Mouse (Mus musculus) hindbrain, postnatal 0 days (tissue): ENCODE data around the gene Klhdc2. TPM values are rescaled to one million over a fixed set of nuclear protein-coding genes. Genes with fewer than 3 reads are reported as not detected.

Experiments used
- ATAC-seq: fragments of 200-750 bp; cut with Nextera tagmentation; 2 replicates; pipeline ENCODE4 v1.8.0; 2017; ENCODE audit warnings: mild to moderate bottlenecking, moderate TSS enrichment, moderate library complexity
- DNase-seq: peaks from one replicate; pipeline ENCODE4 v3.0.0-alpha.2; 2015; ENCODE audit warnings: low spot score
- H3K27ac ChIP-seq: fragments of 300-500 bp; sonication (generic); 2 replicates; pipeline ENCODE4 v1.5.1; 2014; ENCODE audit warnings: mild to moderate bottlenecking
- H3K27me3 ChIP-seq: fragments of 300-500 bp; sonication (generic); 2 replicates; pipeline ENCODE4 v1.6.1; 2014; ENCODE audit warnings: low read length, mixed read lengths; ENCODE audit not compliant: insufficient read depth
- H3K36me3 ChIP-seq: fragments of 300-500 bp; sonication (generic); 2 replicates; pipeline ENCODE4 v1.6.1; 2014; ENCODE audit warnings: low read length, mixed read lengths; ENCODE audit not compliant: insufficient read depth
- H3K4me1 ChIP-seq: fragments of 300-500 bp; sonication (generic); 2 replicates; pipeline ENCODE4 v1.6.1; 2014; ENCODE audit warnings: antibody characterized with exemption, low read length, mixed read lengths; ENCODE audit not compliant: insufficient read depth
- H3K4me2 ChIP-seq: fragments of 300-500 bp; sonication (generic); 2 replicates; pipeline ENCODE4 v1.6.1; 2014; ENCODE audit warnings: low read depth, mild to moderate bottlenecking, low read length, moderate library complexity, mixed read lengths
- H3K4me3 ChIP-seq: fragments of 300-500 bp; sonication (generic); 2 replicates; pipeline ENCODE4 v1.5.1; 2014; ENCODE audit warnings: low read length
- H3K9ac ChIP-seq: fragments of 300-500 bp; sonication (generic); replicated peaks from 2 replicates; pipeline ENCODE4 v1.6.1; 2014; ENCODE audit warnings: mild to moderate bottlenecking, low read length, moderate library complexity, mixed read lengths
- H3K9me3 ChIP-seq: fragments of 300-500 bp; sonication (generic); 2 replicates; pipeline ENCODE4 v1.6.1; 2016; ENCODE audit warnings: low read length, mixed read lengths
- CTCF ChIP-seq: IDR thresholded peaks from 2 replicates; pipeline ENCODE4 v1.5.1; 2016; ENCODE audit warnings: antibody characterized with exemption, control low read depth, low read depth
- WGBS: fragments of 180-500 bp; shearing (Covaris S2); extraction: QIAGEN DNeasy Blood & Tissue Kit; methylation state at CpG from one replicate; pipeline ENCODE4 v1.1.7; 2014; 5-methylcytosine and 5-hydroxymethylcytosine counted together
- polyA plus RNA-seq: library from polyadenylated mRNA; unstranded; fragments of >200 nt; fragmentation: Nextera tagmentation; extraction: Ambion mirVana; gene quantifications from 2 replicates; pipeline ENCODE4 v1.2.1, GENCODE M21; 2015
- total RNA-seq: library from RNA; depleted of rRNA; stranded (reverse); fragments of >200 nt; gene quantifications from 2 replicates; pipeline ENCODE4 v1.2.3, GENCODE M21; 2014

The Klhdc2 gene
- total and polyA plus RNA-seq, 2 experiments from 2014 or later = 251 to 252 TPM

DNA sequence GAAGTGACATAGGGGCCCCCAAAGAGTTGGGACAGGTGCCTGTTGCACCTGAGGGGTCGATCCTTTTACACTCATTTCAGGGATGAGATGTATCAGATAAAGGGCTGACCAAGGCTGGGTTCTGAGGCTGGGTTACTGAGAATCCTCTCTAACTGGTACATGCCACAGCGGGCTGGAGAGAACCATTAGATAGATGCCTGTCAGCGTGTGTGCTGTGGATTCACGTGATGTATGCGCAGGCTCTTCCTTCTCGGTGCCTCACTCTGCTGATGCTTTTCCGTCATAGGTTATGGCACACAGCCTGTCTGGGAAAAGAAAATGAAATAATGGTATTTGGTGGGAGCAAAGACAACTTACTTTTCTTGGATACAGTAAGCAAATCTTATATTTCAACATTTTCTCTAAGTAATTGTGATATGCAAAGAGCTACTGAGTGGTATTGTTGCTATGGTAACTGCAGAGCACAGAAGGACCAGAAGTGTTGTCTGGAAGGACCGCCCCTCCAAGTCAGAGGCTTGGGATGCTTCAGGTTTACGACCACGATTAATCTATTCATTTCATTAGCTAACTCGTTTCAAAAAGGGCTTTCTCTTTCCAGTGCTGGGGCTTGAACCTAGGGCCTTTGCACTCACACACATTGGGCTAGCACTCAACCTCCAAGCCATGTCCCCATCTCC is 28.4 kb upstream of the Klhdc2 start:
- no peaks in the 10 kb centered on the region for H3K36me3 ChIP-seq
- no peaks in the 10 kb centered on the region for H3K27me3 ChIP-seq
- H3K4me2 ChIP-seq = no peak overlapping the region
- no peak overlapping the region for H3K9ac ChIP-seq
- 66% methylated on average over 11 of the region's 11 CpGs for WGBS
- H3K27ac ChIP-seq = no peak overlapping the region
- no peaks in the 10 kb centered on the region for H3K9me3 ChIP-seq
- TF ChIP-seq CTCF = no peak
- no peaks in the 10 kb centered on the region for H3K4me1 ChIP-seq
- DNase-seq (no peak), ATAC-seq (no peak)
- no peak overlapping the region for H3K4me3 ChIP-seq

DNA sequence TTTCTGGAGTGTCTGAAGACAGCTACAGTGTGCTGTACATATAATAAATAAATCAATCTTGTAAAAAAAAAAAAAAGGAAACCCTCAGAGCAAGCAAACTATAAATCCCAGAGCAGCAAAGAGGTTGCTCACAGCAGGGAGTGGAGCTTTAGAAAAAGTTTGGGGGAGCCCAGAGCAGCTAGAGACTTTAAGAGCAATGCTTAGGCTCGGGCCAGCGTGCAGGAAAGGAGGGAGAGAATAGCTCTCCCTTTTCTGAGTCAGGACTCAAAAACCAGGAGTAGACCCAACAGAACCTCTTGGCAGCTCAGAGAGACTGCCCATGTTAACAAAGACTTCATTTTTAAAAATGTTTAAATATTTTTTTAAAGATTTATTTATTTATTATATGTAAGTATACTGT is 27.5 kb upstream of the Klhdc2 start:
- Histone ChIP-seq H3K9me3 (no peaks in the 10 kb centered on the region), H3K9ac (no peak overlapping the region), H3K36me3 (no peaks in the 10 kb centered on the region), H3K4me3 (no peak overlapping the region), H3K4me2 (no peak overlapping the region), H3K27me3 (no peaks in the 10 kb centered on the region), H3K27ac (no peak overlapping the region), H3K4me1 (no peaks in the 10 kb centered on the region)
- TF ChIP-seq CTCF = no peak
- DNase-seq (no peak), ATAC-seq (no peak)
- WGBS = 73% methylated on average over 2 of the region's 2 CpGs

DNA sequence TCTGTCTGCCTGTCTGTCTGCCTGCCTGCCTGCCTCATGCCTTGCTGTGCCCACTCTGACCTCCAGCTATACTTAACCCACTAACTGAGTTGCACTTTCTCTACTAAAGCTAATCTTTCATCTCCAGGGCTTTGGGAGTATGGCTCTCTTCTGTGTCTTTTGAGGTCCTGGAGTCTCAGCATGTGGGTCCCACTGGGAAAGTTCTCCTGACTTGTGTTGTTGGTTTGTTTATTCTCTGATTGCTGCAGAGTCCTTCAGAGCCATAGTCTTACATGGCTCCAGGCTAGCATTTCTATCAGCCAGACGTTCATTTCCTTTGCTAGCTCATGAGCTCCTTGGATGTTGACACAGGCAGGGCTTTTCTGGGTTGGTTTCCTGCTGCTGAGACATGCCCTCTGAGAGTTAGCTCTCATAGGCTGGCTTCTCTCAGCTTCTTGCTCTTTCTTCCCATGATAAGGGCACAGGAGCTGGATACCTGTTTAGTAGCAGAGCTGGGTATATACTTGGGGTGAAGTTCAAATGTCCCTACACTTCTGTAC is 16.5 kb upstream of the Klhdc2 start:
- H3K27ac ChIP-seq = no peak overlapping the region
- ATAC-seq = no peak
- DNase-seq = no peak
- H3K9me3 ChIP-seq = no peaks in the 10 kb centered on the region
- H3K4me1 ChIP-seq = no peaks in the 10 kb centered on the region
- H3K27me3 ChIP-seq = no peaks in the 10 kb centered on the region
- WGBS = 58% methylated on average over 1 of the region's 1 CpGs
- H3K9ac ChIP-seq = no peak overlapping the region
- TF ChIP-seq CTCF = no peak
- H3K4me3 ChIP-seq = no peak overlapping the region
- no peaks in the 10 kb centered on the region for H3K36me3 ChIP-seq
- H3K4me2 ChIP-seq = no peak overlapping the region

DNA sequence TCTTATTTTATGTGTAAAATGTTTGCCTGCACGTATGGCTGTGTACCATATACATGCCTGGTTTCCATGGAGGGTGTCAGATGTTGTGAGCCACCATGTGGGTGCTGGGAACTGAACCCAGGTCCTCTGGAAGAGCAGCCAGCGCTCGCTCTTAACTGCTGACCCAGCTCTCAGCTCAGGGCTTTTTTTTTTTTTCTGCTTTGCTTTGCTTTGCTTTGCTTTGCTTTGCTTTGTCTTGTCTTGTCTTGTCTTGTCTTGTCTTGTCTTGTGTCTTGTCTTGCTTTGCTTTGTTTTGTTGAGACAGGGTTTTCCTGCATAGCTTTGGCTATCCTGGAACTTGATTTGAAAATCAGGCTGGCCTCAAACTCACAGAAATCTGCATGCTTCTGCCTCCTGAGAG is 15.6 kb upstream of the Klhdc2 start:
- 89% methylated on average over 3 of the region's 3 CpGs for WGBS
- ATAC-seq (no peak), DNase-seq (no peak)
- no peak overlapping the region for H3K9ac ChIP-seq
- H3K27ac ChIP-seq = no peak overlapping the region
- no peaks in the 10 kb centered on the region for H3K27me3 ChIP-seq
- H3K36me3 ChIP-seq = no peaks in the 10 kb centered on the region
- TF ChIP-seq CTCF = no peak
- no peak overlapping the region for H3K4me3 ChIP-seq
- H3K9me3 ChIP-seq = no peaks in the 10 kb centered on the region
- H3K4me1 ChIP-seq = no peaks in the 10 kb centered on the region
- H3K4me2 ChIP-seq = no peak overlapping the region

DNA sequence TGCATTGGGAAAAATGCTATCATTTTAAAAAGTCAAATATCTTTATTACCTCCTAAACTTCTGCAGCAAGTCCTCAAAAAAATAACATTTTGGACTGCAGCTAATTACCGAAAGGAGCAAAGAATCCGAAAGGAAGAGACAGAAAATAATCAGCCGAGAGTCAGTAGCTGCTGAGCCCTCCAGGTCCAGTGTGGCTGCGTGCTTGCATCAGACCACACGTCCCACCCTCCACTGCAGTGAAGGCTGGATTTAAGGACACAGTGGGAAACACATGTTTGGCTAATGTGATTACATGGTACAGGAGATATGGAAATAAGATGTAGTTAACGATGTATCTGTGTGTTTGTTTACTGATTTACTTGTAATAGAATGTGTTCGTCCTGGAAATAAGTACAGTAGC is 13.3 kb upstream of the Klhdc2 start:
- Histone ChIP-seq H3K9ac (no peak overlapping the region), H3K4me2 (no peak overlapping the region), H3K27me3 (no peaks in the 10 kb centered on the region), H3K4me1 (no peaks in the 10 kb centered on the region), H3K4me3 (no peak overlapping the region), H3K9me3 (no peaks in the 10 kb centered on the region), H3K27ac (no peak overlapping the region), H3K36me3 (no peaks in the 10 kb centered on the region)
- TF ChIP-seq CTCF = no peak
- ATAC-seq = no peak
- no peak for DNase-seq
- WGBS = 83% methylated on average over 7 of the region's 7 CpGs

DNA sequence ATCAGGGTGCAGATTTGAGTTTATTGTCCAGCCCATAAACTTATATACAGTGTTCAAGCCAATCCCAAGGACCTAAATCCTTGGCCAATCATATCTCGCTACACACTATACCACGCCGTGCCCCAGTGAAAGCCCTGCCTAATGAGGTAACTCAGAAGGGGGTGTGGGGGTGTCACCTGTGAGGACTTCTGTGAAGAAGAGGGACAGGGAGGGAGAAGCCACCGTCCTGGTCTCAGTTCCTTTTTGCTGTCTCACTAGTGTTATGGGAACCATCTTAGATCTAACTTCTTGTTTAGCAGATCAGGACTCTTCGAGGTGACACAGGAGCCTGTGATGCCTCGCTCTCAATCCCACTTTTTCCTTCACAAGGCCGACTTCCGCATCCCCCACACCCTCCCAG is 8.9 kb upstream of the Klhdc2 start:
- Histone ChIP-seq H3K4me2 (no peak overlapping the region), H3K4me3 (no peak overlapping the region), H3K27me3 (no peaks in the 10 kb centered on the region), H3K9me3 (no peaks in the 10 kb centered on the region), H3K4me1 (no peaks in the 10 kb centered on the region), H3K36me3 (no peaks in the 10 kb centered on the region), H3K9ac (no peak overlapping the region), H3K27ac (no peak overlapping the region)
- ATAC-seq = no peak
- no peak for DNase-seq
- TF ChIP-seq CTCF = no peak
- WGBS = 92% methylated on average over 8 of the region's 8 CpGs

DNA sequence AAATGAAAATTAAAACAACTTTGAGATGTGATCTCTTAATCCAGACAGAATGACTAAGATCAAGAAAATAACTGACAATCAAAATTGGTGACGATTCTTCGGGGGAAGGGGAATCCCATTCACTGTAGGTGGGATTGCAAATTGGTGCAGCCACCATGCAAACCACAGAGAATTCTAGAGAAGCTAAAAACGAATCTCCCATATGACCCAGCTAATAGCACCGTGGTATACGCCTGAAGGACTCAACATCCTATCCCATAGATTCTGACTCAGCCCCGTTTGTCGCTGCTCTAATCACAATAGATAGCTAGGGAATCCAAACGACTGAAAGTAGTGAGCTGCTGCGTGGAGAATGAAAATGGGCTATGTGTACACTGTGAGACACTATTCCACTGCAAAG is 7.8 kb upstream of the Klhdc2 start:
- DNase-seq (no peak), ATAC-seq (no peak)
- Histone ChIP-seq H3K9me3 (no peaks in the 10 kb centered on the region), H3K27me3 (no peaks in the 10 kb centered on the region), H3K9ac (no peak overlapping the region), H3K4me1 (no peaks in the 10 kb centered on the region), H3K4me2 (no peak overlapping the region), H3K4me3 (no peak overlapping the region), H3K36me3 (no peaks in the 10 kb centered on the region), H3K27ac (no peak overlapping the region)
- 76% methylated on average over 9 of the region's 9 CpGs for WGBS
- TF ChIP-seq CTCF = no peak
